Mouse (Mus musculus): ENCODE results near the gene Trio.

DNA sequence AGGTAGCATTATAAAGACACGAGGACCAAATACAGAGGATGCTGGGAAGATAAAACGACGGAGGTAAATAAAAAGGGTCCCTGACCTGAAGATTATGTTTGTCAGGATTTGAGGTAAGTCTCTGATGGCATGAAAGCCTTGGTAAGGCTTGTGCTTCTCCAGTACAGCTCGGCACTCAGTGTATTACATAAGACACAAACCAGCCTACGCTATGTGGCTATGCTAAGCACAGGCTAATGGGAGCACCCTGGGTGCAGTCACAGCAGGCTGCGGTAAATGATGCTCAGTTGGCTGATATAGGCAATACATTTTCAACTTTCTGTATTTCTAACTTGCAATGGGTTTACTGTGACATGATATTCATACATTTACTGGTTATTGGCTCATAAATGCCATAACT is 234.9 kb downstream of the Trio start:
- TF ChIP-seq POLR2A (IDR thresholded peaks at IDR 0.05; ENCODE audit: borderline replicate concordance, control insufficient read depth, low read depth, low read length) (no peak), CTCF (IDR thresholded peaks at IDR 0.05; ENCODE audit: control insufficient read depth, insufficient read depth, low read length) (no peak)
